ENCODE assay signal across 9 mouse cellular contexts in genomic region chr4:117478101-117478673, GRCm38 (mm10). TPM values are rescaled to one million over a fixed set of nuclear protein-coding genes. Genes with fewer than 3 reads are reported as not detected.
DNase-seq lines count a peak whose midpoint lies in the region; ATAC-seq and TF ChIP-seq lines count a peak whose summit lies in the region.
"Had no signal": no experiment of that assay in that cellular context is flagged by ENCODE, and none has a peak within 500 bp of the region (broad histone marks: within the 10 kb centered on the region; RNA-seq: fewer than 3 reads in every experiment).

No protein-coding gene starts in this region.

- intact Hi-C loops in left cerebral cortex, postnatal 14 days (cut with DNase I): no loop called here
- intact Hi-C loops in left cerebral cortex, postnatal 36 days (cut with DNase I): loop anchor here (5.0 kb wide), 1 partner anchor 156 kb away; no protein-coding TSS in a partner anchor

- no peak overlapping the region for H3K27ac ChIP-seq in bone marrow, adult 2 months (ENCODE audit: control insufficient read depth, insufficient read depth, low read depth, low read length, poor library complexity)
- H3K27ac ChIP-seq in cerebellum, adult 2 months (ENCODE audit: insufficient read depth, low read length): no peak overlapping the region
- H3K27ac ChIP-seq: limb, embryonic 12.5 days had no signal

- TF ChIP-seq CTCF in bone marrow, adult 2 months (IDR thresholded peaks at IDR 0.05; ENCODE audit: control insufficient read depth, insufficient read depth, low read length): no peak
- no peak for TF ChIP-seq CTCF in cerebellum, adult 2 months (IDR thresholded peaks at IDR 0.05; ENCODE audit: borderline replicate concordance, insufficient read depth, low read depth, low read length)

- WGBS in bone marrow, adult 2 months: 2% methylated on average over 15 of the region's 15 CpGs
- 63% methylated on average over 15 of the region's 15 CpGs for WGBS in cerebellum, adult 2 months

- H3K4me3 ChIP-seq in bone marrow, adult 2 months (replicated peaks; ENCODE audit: control insufficient read depth, low read depth, low read length): peak overlapping the region; percentile 13
- no peak overlapping the region for H3K4me3 ChIP-seq in cerebellum, adult 2 months (replicated peaks; ENCODE audit: insufficient read depth, low read depth, low read length)
- H3K4me3 ChIP-seq: limb, embryonic 12.5 days had no signal

- no peak for TF ChIP-seq POLR2A in bone marrow, adult 2 months (IDR thresholded peaks at IDR 0.05; ENCODE audit: borderline replicate concordance, control insufficient read depth, low read depth, low read length)
- TF ChIP-seq POLR2A in cerebellum, adult 2 months (IDR thresholded peaks at IDR 0.05; ENCODE audit: borderline replicate concordance, insufficient read depth, low read length): no peak

- H3K27me3 ChIP-seq in cerebellum, adult 2 months (ENCODE audit: control insufficient read depth, insufficient read depth, low read length): no peaks in the 10 kb centered on the region

- no peak for ATAC-seq in cerebellum, adult (ENCODE audit: insufficient number of reproducible peaks, low FRiP score, low TSS enrichment)

- DNase-seq in left cerebral cortex, postnatal 14 days (ENCODE audit: low spot score in 2 of 2): peak; percentile 24 to 28
- no peak for DNase-seq in left cerebral cortex, postnatal 36 days (ENCODE audit: low spot score in 2 of 2)
- peak; percentile 48 to 74 for DNase-seq in kidney, postnatal 36 days
- peak; percentile 66 for DNase-seq in naive thymus-derived CD4-positive, alpha-beta T cell, adult 2 months (ENCODE audit: low read depth)
- no peak for DNase-seq in testis, postnatal 10 days (ENCODE audit: low spot score)
- no peak for DNase-seq in cerebellum, adult 2 months

- H3K4me1 ChIP-seq in bone marrow, adult 2 months (ENCODE audit: control insufficient read depth, insufficient read depth, low read length): peaks cover 18% of the 10 kb centered on the region
- no peaks in the 10 kb centered on the region for H3K4me1 ChIP-seq in cerebellum, adult 2 months (ENCODE audit: control insufficient read depth, insufficient read depth, low read length)

RNA-seq across cellular contexts. Expression of gene Rnf220, which starts 18.7 kb away (rescaled TPM):
- 100 to 1,000 TPM; 138 to 151 TPM for total RNA-seq in left cerebral cortex, postnatal 14 days (2021)
- 100 to 1,000 TPM; 193 to 218 TPM for total RNA-seq in left cerebral cortex, postnatal 36 days (2021)
- 44.5 and 49.6 TPM in 2 replicates for polyA plus RNA-seq in bone marrow, adult 2 months (2011; ENCODE audit: insufficient read depth, insufficient read length, low replicate concordance, missing spikeins)
- 170 and 183 TPM in 2 replicates for polyA plus RNA-seq in cerebellum, adult 2 months (2012; rRNA removed)

Comparison
In these comparisons a context has a peak if more than half of its experiments do, and no peak if none do; other contexts are left out.
1. DNase-seq: peak in left cerebral cortex, postnatal 14 days (2 of 2), kidney, postnatal 36 days (2 of 2) and naive thymus-derived CD4-positive, alpha-beta T cell, adult 2 months (single experiment); none in left cerebral cortex, postnatal 36 days (0 of 2), testis, postnatal 10 days (single experiment) and cerebellum, adult 2 months (0 of 2).